Mouse (Mus musculus): ENCODE data around the gene Tle3.

The Tle3 gene

DNA sequence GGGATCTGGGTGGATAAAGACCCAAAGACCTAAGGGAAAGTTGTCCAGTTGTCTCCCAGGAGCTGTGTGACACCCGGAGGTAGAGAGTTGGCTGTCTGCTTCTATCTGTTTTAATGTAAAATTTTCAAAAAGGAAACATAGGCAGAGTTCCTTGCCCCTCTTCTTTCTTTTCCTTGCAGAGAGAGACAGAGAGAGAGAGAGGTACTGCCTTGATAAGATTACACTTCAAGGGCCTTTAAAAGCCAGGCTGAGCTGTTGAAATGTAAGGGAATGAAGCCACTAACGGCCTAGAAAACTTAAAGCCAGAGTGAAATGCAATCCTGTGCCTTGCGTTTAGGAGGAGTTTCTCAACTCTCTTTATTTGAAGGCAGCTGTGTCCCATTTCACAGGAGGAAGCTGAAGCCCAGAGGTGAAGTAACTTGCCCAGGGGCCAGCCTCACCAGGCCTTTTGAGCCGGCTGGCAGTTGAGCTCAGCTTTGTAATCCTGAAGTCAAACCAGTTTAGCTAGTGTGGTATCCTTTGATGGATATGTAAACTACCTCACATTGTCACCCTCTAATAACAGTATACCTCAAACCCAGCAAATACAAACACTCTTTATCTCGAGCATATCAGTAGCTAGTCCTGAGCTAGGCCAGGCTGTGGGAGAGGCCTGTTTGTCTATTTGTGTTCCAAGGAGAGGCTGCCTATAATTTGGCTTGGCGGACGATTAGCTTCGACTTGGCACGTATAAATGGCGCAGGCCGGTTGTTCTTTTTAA lies 3.8 kb downstream of the Tle3 start:
- DNase-seq (ENCODE audit: extremely low read depth, insufficient read length, low spot score) = no peak

DNA sequence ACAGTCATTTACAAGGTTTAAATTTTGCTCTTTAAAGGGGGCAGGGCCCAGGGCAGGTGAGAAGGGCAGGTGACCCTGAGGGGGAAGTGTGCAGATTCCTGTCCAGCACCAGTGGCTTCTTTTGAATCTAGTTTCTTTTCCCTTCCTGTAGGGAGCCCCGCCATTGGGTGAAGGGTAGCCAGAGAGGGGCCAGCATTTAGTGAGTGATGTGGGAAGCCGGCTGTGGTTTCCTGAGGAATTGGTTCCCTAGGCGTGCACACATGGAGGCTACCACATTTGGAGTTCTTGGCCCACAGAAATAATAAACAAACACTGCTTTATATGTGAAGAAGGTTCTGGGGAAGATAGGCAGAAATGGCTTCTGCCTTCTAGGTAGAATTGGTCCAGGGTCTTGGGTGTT lies 4.5 kb downstream of the Tle3 start:
- DNase-seq (ENCODE audit: extremely low read depth, insufficient read length, low spot score) = no peak

DNA sequence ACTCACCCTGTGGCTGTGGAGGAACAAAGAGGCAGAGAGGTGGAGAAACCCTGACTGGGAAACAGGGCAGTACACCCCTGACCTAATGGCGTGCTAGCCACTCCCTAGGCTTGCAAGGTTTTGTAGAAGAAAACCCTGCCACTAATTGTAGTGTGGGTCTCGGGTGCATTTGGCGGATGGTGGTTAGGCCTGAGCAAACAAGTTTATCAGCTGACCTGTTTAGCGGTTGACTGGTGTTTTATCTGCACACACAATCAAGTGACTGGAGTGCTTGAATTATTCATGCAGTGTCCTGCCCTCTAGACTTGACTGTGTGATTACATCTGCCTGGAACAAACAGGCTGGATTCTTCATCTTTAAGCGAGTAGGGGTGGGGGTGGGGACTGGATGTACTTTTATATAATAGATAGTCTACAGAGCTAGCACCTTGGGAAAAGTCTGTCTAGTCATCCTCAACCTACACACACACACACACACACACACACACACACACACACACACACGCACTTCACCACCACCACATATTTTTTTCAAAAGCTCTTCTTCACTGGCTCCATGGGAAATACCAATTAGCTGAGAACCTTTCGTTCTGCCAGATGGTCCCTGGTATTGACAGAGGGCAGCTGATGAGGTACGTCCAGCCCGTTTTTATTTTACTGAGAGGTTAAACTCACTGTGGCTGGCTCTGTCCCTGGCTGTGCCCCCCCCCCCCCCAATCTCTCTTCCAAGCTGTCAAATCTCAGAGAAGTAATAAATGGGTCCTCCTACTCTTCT lies 5.7 kb downstream of the Tle3 start:
- peak; percentile 36 for DNase-seq (ENCODE audit: extremely low read depth, insufficient read length, low spot score)

DNA sequence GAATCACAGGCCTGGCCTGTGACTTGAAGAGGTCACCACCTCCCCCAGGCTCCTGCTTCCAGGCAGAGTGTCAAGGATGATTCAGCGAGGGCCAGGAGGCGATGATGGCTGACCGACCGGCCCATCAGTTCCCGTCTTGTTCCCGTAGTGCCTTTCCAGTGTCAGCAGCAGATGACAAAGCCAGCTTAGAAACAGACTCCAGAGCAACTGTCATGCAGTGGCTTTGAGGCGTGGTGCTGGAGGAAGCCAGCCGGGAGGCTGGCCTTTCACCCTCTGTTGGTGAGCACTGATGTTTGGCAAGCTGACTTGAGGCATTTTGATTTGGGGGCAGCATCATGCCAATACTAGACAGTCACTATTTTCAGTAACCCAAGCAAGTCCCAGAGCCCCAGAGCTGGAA lies 6.3 kb downstream of the Tle3 start:
- peak; percentile 80 for DNase-seq (ENCODE audit: extremely low read depth, insufficient read length, low spot score)

DNA sequence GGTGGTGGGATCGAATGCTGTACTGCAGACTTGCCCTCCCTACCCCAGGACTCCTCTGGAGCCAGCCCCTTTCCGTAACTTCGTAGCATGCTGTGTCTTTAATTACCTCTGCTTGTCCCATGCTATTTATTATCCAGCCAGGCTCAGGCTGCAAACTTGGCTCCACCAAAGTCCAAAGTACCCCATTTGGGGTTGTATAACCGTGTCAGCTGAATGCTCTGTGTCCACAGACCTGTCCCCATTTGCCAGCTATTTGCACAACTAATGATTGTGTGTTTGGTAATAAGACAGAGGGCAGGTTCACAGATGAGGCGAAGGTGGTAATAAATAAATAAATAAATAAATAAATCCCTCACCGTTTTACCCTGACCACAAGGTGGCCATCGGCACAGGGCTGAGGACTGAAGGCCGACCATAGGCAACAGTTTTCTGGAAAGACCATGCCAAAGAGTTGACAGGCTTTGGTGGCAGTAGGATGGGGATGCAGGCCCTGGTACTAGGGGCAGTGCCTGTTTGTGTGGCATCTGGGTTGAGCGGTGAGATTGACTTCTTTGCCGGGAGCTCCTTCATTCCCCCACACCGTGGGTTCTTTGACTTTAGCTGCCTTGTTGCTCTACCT lies 7.0 kb downstream of the Tle3 start:
- DNase-seq (ENCODE audit: extremely low read depth, insufficient read length, low spot score) = no peak

DNA sequence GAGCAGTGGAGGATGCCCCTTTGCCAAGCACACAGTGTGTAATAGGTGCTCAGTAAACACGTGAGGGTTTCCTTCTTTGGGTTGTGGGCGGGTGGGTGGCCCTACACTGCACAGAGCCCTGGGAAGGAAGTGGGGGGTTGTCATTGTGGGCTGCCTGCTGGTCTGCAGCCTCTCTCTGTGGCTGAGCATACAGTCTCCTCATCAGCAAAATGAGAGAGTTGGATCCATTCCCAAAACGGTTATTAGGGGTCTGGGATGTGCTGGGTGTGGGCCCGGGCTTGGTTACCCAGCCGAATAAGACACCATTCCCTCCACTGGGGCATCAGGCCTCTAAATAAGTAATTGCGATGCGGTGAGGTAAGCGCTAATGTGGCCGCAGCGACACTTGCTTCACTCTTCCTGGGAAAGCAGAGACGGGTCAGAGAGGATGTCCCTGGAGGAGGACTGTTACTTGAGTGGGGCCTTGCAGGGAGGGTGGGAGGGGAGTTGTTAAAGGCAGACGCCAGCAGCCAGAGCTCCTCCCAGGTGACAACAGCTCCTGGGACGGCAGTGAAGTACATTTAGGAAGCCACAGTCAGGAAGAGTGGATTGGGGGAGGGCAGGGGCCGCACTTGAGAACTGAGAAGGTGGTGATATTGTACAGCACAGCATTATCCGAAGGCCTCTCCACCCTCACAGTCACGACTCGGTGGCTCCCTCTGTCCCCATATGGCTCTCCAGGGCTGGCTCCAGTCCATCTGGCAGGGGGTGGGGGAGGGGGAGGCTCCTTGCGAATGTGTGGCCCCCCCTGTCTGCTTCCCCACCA lies 8.3 kb downstream of the Tle3 start:
- DNase-seq (ENCODE audit: extremely low read depth, insufficient read length, low spot score) = no peak

DNA sequence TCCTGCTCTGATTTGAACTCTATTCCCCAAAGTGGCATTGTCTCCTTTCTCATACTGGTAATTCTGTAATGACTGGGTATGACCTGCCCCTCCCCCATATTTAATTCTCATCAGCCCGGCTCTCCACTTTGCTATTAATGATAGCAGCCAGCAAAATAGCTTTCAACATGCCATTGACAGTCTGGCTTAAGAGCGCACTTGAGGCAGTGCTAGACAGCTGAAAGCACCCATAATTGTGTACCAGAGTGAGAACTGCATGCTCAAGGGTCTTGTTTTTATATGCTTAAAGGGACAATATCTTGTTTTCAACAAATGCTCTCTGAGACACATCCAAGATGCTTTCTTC lies 8.9 kb downstream of the Tle3 start:
- DNase-seq (ENCODE audit: extremely low read depth, insufficient read length, low spot score) = no peak

DNA sequence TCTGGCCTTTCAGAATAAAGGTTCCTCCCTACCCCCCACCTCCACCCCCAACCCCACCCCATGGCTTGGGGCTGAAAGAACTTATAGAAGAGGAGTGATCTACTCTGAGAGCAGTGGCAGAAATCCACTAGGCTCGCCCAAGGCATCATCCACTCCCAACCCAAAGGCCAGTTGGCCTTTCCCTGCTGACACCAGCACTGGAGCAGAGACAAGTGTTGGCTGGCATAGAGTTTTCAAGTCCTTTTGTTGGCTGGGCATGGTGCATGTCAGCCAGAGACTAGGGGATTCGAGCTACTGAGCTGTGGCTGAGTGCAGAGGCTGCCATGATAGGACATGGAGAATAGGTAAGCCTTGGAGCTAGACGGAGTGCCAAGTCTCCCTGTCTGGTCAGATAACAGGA lies 9.3 kb downstream of the Tle3 start:
- no peak for DNase-seq (ENCODE audit: extremely low read depth, insufficient read length, low spot score)

DNA sequence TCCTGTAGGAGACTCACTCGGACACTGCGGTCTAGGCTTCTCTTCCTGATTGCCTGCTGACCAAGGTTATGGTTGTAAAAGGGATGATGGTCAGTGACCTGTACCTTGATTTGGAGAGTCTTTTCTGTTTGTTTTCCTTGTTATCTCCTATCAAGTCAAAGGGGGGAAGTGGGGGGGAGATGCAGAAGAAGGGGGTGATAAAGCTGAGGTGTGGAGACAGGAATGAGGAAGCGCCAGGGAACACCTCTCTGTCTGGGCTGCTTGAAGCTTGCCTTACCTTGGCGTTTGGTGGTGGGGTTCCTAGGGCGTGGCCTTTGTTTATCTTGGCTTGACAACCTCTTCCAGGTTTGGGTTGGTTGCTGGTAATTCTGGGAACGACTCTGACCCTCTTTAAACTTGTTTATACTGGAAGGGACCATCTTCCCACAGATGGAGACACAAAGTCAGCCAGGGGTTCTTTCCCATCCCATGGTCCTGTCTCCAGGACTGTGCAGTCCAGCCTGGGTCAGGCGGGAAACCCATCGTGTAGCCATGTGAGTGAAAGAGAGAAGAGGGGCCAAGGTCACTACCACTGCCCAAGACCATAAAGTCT lies 10.5 kb downstream of the Tle3 start:
- no peak for DNase-seq (ENCODE audit: extremely low read depth, insufficient read length, low spot score)

DNA sequence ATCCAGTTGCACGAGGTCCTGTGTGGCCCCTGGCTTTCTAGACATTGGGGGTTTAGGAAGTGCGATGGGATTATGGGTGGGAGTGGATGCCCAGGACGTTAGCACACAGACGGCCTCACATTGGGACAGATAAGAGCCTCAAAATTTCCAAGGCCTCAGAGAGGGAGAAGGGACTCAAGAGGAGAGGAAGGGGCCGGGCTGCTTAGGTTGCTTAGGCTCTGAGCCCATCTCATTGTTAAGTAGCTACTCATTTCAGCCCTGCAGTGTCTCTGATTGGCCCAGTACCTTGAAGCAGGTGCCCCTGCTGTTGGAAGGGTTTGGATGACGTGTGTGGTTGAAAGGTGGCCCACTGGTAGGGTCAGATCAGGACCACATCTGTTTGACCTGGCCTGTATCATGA lies 11.9 kb downstream of the Tle3 start:
- no peak for DNase-seq (ENCODE audit: extremely low read depth, insufficient read length, low spot score)

DNA sequence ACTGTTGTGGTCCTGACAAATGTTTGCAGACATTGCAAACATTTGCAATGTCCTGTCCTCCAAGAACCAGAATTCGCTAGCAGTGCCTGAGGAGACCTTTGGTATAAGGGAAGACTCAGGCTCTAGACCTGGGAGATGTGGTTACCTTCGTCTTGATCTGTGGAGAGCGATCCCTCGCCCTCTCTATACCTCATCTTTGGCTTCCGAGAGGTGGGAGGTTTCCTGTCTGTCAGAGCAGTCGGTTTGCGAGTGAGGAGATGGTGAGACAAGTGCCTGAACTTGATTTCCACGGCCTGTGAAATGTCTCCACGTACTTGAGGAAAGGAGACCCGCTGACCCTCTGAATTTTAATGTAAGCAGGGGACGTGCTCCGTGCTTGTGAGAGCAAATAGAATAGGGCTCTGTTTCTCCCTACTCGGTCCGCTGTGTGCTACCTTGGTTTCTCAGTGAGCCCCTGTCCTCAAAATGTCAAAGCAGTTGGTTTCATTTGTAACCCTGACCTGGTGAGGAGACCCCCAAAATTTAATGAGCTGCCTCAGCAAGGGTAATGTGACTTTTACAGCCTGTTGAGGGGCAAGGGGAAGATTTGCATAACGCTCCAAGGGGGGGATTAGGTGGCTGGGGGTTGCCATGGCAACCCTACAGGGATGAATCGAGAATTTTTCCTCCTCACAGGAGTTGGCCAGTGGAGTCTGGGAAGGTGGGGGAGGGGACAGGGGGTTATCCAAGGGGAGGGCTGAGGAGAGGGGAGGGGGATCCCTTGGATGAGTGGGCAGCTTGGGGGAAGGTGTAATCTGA lies 12.7 kb downstream of the Tle3 start:
- no peak for DNase-seq (ENCODE audit: extremely low read depth, insufficient read length, low spot score)

DNA sequence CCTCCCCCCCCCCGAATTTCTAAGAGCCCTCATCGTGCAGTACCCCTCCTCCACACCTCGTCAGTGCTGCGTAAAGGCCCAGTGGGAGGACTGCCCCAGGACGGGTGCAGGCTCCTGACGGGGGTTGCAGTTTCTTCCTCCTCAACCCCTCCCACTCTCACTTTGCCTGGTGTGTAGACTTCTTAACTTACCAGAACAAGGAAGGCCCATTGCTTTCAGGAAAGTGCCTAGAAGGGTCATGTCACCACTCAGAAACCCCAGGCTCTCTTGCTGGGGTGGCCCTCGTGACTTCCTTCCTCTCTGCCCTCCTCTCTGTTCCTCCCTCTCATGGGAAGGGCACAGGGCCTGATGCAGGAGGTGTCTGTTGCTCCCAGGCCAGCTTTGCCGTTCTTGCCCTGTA lies 13.6 kb downstream of the Tle3 start:
- DNase-seq (ENCODE audit: extremely low read depth, insufficient read length, low spot score) = no peak

DNA sequence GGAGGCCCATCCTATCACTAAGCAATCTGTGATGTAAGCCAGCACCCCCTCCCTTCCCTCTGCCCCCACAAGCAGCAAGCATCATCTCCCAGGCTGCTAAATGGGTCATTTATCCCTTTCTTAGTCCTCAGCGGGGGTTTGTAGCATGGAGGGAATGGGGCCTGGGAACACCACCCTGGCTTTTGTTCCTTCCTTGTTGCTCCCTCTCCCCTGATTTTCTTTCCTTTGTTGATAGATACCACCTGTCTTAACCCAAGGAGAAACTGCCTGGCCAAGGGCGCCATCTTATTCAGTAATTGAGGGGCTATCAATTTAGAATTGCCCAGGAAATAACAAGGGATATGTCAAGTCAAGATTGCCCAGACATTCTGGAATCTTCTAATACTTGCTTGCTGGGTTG lies 14.1 kb downstream of the Tle3 start:
- DNase-seq (ENCODE audit: extremely low read depth, insufficient read length, low spot score) = no peak

DNA sequence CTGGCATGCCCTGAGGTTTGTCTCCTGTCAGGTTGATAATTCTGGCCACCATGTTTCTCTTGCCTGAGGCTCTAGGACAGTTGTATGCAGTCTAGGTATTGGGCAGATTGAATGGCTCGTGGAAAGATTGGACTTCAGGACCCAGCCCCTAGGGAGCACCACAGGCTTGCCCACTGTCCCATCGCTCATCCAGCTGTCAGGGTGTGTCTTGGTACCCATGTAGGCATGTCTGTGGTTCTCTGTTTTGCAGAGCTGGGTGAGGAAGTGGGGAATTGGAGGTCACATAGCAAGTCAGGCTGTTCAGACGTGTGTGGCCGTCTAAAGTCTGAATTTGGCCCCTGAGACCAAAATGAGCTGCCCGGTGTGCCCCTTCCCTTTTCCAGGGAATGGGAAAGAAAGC lies 15.6 kb downstream of the Tle3 start:
- DNase-seq (ENCODE audit: extremely low read depth, insufficient read length, low spot score) = no peak

DNA sequence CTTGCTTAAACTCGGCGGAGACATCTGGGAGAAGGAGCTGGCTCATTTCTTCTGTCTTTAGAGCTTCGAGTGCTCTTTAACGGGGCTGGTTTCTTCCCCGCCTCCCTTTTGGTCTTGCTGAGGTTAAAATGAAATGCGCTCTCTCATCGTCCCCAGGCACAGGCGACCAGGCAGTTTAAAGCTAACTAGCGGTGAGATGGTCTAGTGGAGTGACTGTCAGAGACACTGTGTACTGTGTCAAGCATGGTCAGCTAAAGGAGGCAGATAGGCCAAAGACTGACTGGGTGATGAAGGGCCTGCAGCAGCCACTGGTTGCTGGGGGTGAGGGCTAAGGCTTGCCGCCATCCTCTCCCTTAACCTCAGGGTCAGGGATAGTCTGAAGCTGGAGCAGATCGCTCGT lies 16.0 kb downstream of the Tle3 start:
- DNase-seq (ENCODE audit: extremely low read depth, insufficient read length, low spot score) = no peak

DNA sequence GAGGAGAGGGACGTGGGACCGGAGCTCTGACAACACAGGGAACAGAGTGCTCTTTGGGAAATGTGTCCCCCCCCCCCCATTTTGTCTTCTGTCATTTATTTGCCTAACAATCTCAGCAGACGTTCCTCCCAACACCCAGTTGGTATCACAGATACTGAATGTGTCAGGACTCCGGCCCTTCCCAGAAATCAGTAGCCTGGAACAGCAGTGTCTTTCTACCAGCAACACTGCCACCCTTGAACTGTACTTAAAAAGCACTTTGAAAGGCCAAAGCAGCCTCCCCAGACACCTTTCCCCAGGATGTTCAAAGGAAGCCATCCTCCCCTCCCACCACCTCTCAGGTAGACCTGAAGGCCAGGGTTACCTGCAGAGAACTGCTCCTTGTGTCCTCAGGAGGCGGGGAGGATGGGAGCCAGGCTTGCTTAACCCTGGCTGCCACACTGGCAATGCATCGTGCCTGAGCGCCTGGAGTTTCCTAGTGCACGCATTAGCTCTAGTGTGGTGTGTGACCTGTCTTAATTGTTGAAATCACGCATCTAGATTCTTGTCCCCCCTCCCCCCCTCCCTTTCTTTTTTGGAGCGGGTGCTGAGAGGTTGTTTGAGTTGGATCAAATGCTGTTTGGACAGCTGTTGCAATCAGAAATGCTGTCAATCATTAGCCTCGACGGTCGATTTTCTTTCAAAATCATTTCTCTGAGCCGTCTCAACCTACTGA lies 16.7 kb downstream of the Tle3 start:
- no peak for DNase-seq (ENCODE audit: extremely low read depth, insufficient read length, low spot score)

DNA sequence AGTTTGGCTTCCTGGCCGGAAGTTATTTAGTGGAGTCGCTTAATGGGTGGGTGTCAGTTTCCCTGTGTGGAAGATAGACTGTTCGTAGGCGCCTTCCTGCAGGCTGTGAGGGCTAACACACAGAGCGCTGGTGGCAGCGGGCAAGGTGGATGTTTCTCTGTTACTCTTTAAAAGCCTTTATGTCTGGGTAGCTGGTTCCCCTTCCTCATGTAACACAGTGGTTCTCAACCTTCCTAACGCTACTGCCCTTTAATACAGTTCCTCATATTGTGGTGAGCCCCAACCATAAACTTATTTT lies 17.2 kb downstream of the Tle3 start:
- DNase-seq (ENCODE audit: extremely low read depth, insufficient read length, low spot score) = no peak

DNA sequence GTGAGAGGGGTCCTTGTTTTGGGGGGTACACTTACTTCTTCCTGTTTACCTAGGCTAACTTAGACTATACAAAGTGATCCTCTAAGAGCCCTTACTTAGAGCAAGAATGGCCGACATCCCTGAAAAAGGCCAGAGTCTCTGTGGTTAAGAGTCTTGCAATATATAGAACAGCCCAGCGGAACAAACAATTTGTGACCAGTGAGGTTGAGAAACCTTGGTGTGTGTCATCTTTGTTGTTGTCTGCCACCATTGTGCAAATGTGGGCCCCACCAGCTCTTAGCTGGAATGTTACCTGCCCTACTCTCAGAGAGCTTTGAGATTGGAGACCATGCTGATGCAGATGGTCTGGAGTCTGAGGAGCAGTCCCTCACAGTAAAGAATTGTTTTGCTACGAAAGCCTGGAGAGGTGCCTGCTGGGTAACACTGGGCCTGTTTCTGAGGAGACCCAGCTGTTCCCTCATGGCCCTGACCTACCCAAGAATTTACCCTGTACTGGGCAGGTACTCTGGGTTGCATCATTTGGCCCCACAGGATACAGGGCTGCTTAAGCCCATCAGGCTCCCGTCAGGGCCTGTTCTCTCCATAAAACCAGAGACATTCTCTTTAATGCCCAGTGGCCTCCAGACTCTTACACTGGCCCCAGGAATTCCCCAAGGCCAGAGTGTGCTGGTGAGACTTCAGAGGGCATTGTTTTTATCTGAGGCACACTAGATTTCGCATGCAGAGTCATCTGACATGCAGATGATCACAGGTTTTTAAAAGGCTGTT lies 19.6 kb downstream of the Tle3 start:
- no peak for DNase-seq (ENCODE audit: extremely low read depth, insufficient read length, low spot score)

DNA sequence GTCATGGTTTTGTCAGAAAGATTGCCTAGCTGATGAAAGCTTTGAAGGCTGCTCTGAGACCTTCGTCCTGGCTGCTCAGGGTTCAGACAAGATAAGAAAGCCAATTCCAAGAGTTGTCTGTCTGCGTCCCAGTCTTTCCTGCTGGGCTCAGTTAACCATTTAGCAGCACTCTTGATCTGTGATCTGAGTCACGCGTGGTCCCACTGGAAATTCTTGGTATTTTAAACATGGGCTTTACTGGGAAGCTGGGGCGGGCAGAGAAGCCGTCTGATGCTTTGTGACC lies 20.1 kb downstream of the Tle3 start:
- DNase-seq (ENCODE audit: extremely low read depth, insufficient read length, low spot score) = no peak

Data from 3134 (cell line).